Mouse (Mus musculus): Measurements from ENCODE around the gene Txnip. TPM values are rescaled to one million over a fixed set of nuclear protein-coding genes. Genes with fewer than 3 reads are reported as not detected.
"Not testable (repeated sequence)": the region's sequence is repeated elsewhere in the genome, so short reads cannot be mapped to it uniquely, and the experiment has no call there.

Gene Txnip
- 100 to 1,000 TPM; 288 to 458 TPM for total RNA-seq (2021)
- long read RNA-seq, experiment 1, transcript Txnip-202 (8 exons, 2,827 nt), result major isoform, 24 of 76 reads
- long read RNA-seq, experiment 1, transcript Txnip-201 (8 exons, 2,795 nt), result minor isoform, 23 of 76 reads
- long read RNA-seq, experiment 1, partial matches to known transcripts, result 10 of 76 reads
- long read RNA-seq, experiment 1, other reads (novel, unspliced or antisense), result 15 of 76 reads
- long read RNA-seq, experiment 2, transcript Txnip-202 (8 exons, 2,827 nt), result major isoform, 30 of 70 reads
- long read RNA-seq, experiment 2, transcript Txnip-201 (8 exons, 2,795 nt), result minor isoform, 12 of 70 reads
- long read RNA-seq, experiment 2, partial matches to known transcripts, result 15 of 70 reads
- long read RNA-seq, experiment 2, other reads (novel, unspliced or antisense), result 8 of 70 reads

GRCm38 (mm10) chr3:96557694-96558093 lies at the start of gene Txnip:
TSS of gene Txnip (plus strand) at chr3:96557957.
- intact Hi-C loops (cut with DNase I; ENCODE audit: low total_unique reads), result no loop called here

GRCm38 (mm10) chr3:96507966-96508365 lies 49.8 kb upstream of the Txnip start:
- intact Hi-C loops (cut with DNase I; ENCODE audit: low total_unique reads), result not testable (repeated sequence)

More at GRCm38 (mm10) chr3:96557694-96558093, at the start of gene Txnip:
- DNase-seq, result peak; percentile 100

DNA sequence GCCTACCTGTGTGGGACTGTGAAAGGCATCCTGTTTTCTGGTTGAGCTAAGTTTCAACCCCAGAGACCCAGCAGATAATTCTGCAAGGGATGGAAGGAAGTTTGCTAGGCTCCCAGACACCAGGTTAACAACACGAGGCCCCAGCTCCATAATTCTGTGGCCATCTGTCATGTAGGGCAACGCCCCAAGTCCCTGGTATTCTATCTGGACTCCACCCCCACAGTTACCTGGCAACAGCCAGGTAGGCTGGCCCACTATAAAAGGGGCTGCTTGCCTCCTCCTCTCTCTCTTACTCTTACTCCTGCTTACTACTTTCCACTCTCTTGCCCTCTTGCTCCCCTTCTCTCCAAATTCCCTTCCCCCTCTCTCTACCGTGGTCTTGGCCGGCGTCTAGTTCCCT lies 37.6 kb upstream of the Txnip start:
- DNase-seq, result no peak
- intact Hi-C loops (cut with DNase I; ENCODE audit: low total_unique reads), result no loop called here

More at GRCm38 (mm10) chr3:96507966-96508365, 49.8 kb upstream of the Txnip start:
- not testable (repeated sequence) for DNase-seq

DNA sequence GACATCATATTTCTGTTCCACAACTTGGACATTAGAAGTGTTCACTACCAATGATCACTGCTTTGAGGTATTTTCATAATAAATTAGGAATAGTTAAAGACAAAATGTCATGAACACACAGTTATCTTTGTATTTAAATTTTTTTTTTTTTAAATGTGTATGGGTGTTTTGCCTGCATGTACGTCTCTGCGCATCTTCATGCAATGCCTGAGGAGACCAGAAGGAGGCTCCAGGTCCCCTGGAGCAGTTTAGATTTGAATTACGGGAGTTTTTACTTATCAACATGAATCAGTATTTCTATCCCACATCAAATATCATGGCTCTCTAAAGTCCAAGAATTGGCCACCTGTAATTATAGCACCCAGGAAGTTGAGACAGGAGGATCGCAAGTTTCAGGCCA lies 35.6 kb upstream of the Txnip start:
- intact Hi-C loops (cut with DNase I; ENCODE audit: low total_unique reads), result no loop called here
- DNase-seq, result no peak

DNA sequence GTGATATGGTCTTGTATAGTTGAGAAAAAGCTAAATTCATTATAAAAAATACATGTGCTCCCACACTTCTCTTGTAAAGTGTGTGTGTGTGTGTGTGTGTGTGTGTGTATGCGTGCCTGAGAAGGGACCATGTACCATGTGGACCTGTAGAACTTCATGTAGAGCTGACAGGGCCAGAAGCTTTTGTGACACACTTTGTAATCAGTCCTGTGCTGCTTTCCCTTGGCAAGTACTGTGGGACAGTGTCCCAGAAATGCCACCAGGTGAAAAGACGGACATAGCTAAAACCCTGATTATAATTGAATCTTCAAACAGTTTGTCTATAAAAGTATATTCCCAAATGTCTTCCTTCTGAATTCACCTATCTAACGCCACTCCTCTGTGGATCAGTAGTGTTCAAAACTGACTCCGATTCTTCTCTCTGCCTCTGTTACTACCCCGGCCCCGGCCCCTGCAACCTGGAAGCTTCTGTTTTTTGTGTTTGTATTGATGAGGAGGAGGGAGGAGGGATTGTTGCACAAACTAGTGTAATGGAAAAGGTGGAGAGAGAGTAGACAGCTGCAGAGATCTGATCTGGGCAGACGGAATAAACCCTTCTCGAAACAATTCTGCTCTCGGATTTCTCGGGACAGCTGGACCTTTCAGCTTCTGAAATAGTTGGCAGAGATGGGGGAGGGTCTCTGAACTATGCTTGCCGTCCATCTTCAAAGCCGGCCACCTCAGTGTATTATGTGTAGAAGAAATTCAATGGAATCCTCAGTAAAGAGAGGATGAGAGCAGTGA lies 33.5 kb upstream of the Txnip start:
- intact Hi-C loops (cut with DNase I; ENCODE audit: low total_unique reads), result no loop called here
- no peak for DNase-seq

- DNase-seq, result no peak
- intact Hi-C loops (cut with DNase I; ENCODE audit: low total_unique reads), result no loop called here
Measured at GRCm38 (mm10) chr3:96524914-96525313, 32.8 kb upstream of the Txnip start, which contains the start of gene Hfe2. TSS of gene Hfe2 (plus strand) at chr3:96525172.

GRCm38 (mm10) chr3:96526013-96526762 lies 31.6 kb upstream of the Txnip start:
- peak; percentile 48 for DNase-seq
- intact Hi-C loops (cut with DNase I; ENCODE audit: low total_unique reads), result no loop called here

GRCm38 (mm10) chr3:96526864-96527542 lies 30.8 kb upstream of the Txnip start:
- no peak for DNase-seq

GRCm38 (mm10) chr3:96528506-96528905 lies 29.3 kb upstream of the Txnip start:
- no peak for DNase-seq
- intact Hi-C loops (cut with DNase I; ENCODE audit: low total_unique reads), result no loop called here

More at GRCm38 (mm10) chr3:96526864-96527542, 30.8 kb upstream of the Txnip start:
- intact Hi-C loops (cut with DNase I; ENCODE audit: low total_unique reads), result no loop called here

DNA sequence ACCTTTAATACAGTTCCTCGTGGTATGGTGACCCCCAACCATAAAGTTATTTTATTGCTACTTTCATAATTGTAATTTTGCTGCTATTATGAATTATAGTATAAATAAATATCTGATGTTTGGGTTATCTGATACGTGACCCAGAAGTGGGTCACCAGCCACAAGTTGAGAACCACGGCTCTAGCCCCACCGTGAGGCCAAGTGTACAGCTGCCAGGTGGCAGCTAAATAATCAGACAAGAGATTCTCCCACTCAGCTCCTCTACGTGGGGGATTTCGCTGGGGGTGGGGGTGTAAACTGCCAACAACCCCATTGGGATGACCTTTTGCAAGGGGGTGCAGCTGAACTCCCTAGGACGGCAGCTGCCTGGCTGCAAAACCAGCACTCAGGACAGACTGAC lies 25.7 kb upstream of the Txnip start:
- intact Hi-C loops (cut with DNase I; ENCODE audit: low total_unique reads), result no loop called here
- DNase-seq, result peak; percentile 34

- intact Hi-C loops (cut with DNase I; ENCODE audit: low total_unique reads), result no loop called here
- no peak for DNase-seq
Measured at GRCm38 (mm10) chr3:96534300-96534699, 23.5 kb upstream of the Txnip start.

GRCm38 (mm10) chr3:96539316-96539715 lies 18.4 kb upstream of the Txnip start:
- no peak for DNase-seq
- intact Hi-C loops (cut with DNase I; ENCODE audit: low total_unique reads), result no loop called here

GRCm38 (mm10) chr3:96540740-96541139 lies 17.0 kb upstream of the Txnip start:
- intact Hi-C loops (cut with DNase I; ENCODE audit: low total_unique reads), result loop anchor here (10.0 kb wide), 1 partner anchor 164 kb away; the partner anchor contains the start of gene Nudt17

GRCm38 (mm10) chr3:96541328-96542078 lies 16.3 kb upstream of the Txnip start:
- intact Hi-C loops (cut with DNase I; ENCODE audit: low total_unique reads), result loop anchor here (10.0 kb wide), 1 partner anchor 163 kb away; the partner anchor contains the start of gene Nudt17
- DNase-seq, result no peak

More at GRCm38 (mm10) chr3:96540740-96541139, 17.0 kb upstream of the Txnip start:
- no peak for DNase-seq

DNA sequence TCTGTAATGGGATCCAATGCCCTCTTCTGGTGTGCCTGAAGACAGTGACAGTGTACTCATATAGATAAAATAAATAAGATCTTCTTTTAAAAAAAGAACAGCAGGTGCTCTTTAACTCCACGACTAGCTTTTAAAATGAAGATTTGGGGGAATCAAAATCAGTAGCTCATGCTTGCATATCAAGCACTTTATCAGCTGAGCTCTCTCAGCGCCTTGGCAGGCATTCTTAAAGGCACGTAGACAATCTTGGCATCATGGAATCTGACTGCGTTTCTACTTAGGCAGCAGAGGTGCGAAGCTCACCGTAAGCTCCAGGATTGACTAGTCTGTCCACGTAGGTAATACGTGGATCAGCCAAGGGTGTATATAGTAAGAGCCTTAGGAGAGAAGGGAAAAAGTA lies 15.2 kb upstream of the Txnip start:
- no peak for DNase-seq
- intact Hi-C loops (cut with DNase I; ENCODE audit: low total_unique reads), result loop anchor here (10.0 kb wide), 1 partner anchor 162 kb away; the partner anchor contains the start of gene Nudt17

DNA sequence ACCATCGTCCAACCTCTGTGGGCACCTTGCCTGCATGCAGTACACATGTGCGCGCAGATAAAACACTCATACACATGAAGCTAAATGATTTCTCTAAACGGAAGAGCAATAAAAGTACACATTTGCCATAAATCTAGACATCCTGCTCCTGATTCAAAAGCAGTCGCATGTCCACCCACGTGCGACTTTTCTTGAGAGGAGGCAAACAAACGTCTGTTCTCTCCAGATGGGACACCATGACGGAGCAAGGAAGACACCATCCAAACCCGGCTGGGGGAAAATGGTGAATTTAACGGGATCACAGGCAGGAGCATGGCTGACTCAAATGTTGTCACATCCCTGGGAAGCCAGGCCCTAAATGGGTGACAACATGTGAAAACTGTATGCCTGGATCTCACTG lies 14.4 kb upstream of the Txnip start:
- no peak for DNase-seq
- intact Hi-C loops (cut with DNase I; ENCODE audit: low total_unique reads), result loop anchor here (10.0 kb wide), 1 partner anchor 161 kb away; the partner anchor contains the start of gene Nudt17

DNA sequence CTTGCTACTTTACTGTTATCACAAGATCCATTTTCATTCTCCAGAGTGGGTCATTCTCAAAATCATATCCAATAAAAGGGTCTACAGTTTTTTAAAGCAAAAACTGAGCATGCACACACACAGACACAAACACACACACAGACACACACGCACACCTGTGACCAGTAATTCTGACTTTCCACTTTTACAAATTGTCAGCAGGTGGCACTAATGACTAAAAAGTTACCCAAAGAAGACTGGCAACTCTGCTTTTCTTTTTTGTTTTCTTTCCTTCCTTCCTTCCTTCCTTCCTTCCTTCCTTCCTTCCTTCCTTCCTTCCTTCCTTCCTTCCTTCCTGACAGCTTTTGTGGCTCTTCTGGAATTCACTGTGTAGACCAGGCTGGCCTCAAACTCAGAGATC lies 12.2 kb upstream of the Txnip start:
- intact Hi-C loops (cut with DNase I; ENCODE audit: low total_unique reads), result loop anchor here (5.0 to 10.0 kb wide), 2 partner anchors 97 to 159 kb away; partner anchors contain the start of gene Nudt17
- no peak for DNase-seq

GRCm38 (mm10) chr3:96546880-96547279 lies 10.9 kb upstream of the Txnip start:
- intact Hi-C loops (cut with DNase I; ENCODE audit: low total_unique reads), result loop anchor here (5.0 to 10.0 kb wide), 2 partner anchors 95 to 158 kb away; partner anchors contain the start of gene Nudt17
- no peak for DNase-seq
